Mouse (Mus musculus) ES-E14 (cell line): ENCODE data around the gene Tacc2. TPM values are rescaled to one million over a fixed set of nuclear protein-coding genes. Genes with fewer than 3 reads are reported as not detected.

Experiments
- DNase-seq: peaks from one replicate; pipeline ENCODE4 v3.0.0-alpha.2; 2013; ENCODE audit warnings: low read depth, low spot score
- H3K27ac ChIP-seq: 2 replicates; pipeline ENCODE4 v1.5.1; 2012; ENCODE audit warnings: low read depth, mild to moderate bottlenecking, low read length, moderate library complexity, mixed read lengths; ENCODE audit not compliant: poor library complexity, insufficient read depth, severe bottlenecking
- H3K36me3 ChIP-seq: 2 replicates; pipeline ENCODE4 v1.6.1; 2012; ENCODE audit warnings: mild to moderate bottlenecking, low read length, moderate library complexity, mixed read lengths; ENCODE audit not compliant: control insufficient read depth, poor library complexity, insufficient read depth, severe bottlenecking
- H3K4me1 ChIP-seq, 2 experiments: fragments of 150-350 bp in 1 of 2; sonication (generic) in 1 of 2; 2 replicates each; pipeline ENCODE4 v1.6.1; 2012; ENCODE audit warnings: low read length in 2 of 2, mild to moderate bottlenecking in 1 of 2, mixed read lengths in 1 of 2; ENCODE audit not compliant: control insufficient read depth in 2 of 2, insufficient read depth in 2 of 2, poor library complexity in 1 of 2
- H3K4me3 ChIP-seq, 2 experiments: fragments of 150-350 bp in 1 of 2; sonication (generic) in 1 of 2; 2 replicates each; pipeline ENCODE4 v1.5.1; 2012; ENCODE audit warnings: low read length in 2 of 2, low read depth in 1 of 2, mild to moderate bottlenecking in 1 of 2, mixed read lengths in 1 of 2; ENCODE audit not compliant: insufficient read depth in 1 of 2, poor library complexity in 1 of 2, severe bottlenecking in 1 of 2
- H3K9ac ChIP-seq: 2 replicates; pipeline ENCODE4 v1.6.1; 2012; ENCODE audit warnings: low read depth, mild to moderate bottlenecking, low read length, mixed read lengths; ENCODE audit not compliant: poor library complexity, insufficient read depth, severe bottlenecking
- H3K9me3 ChIP-seq: fragments of 150-350 bp; sonication (generic); 2 replicates; pipeline ENCODE4 v1.6.1; 2012; ENCODE audit warnings: low read depth, mild to moderate bottlenecking, low read length; ENCODE audit not compliant: control insufficient read depth, insufficient read depth
- CHD2 ChIP-seq: IDR thresholded peaks from 2 replicates; pipeline ENCODE4 v1.6.1; 2014; ENCODE audit warnings: mild to moderate bottlenecking, low read depth, low read length, inconsistent platforms
- HCFC1 ChIP-seq: IDR thresholded peaks from 2 replicates; pipeline ENCODE4 v1.6.1; 2012; ENCODE audit warnings: low read length, inconsistent platforms, borderline replicate concordance; ENCODE audit not compliant: insufficient read depth
- MAFK ChIP-seq: IDR thresholded peaks from 2 replicates; pipeline ENCODE4 v1.6.1; 2014; ENCODE audit warnings: mild to moderate bottlenecking, low read depth, low read length, inconsistent platforms; ENCODE audit not compliant: insufficient read depth
- ZC3H11A ChIP-seq: IDR thresholded peaks from 2 replicates; pipeline ENCODE4 v1.6.1; 2012; ENCODE audit warnings: low read depth, mild to moderate bottlenecking, inconsistent platforms, low read length, borderline replicate concordance
- ZNF384 ChIP-seq: IDR thresholded peaks from 2 replicates; pipeline ENCODE4 v1.6.1; 2012; ENCODE audit warnings: low read depth, low read length, inconsistent platforms
- in situ Hi-C, 2 experiments: fragments of 600-800 bp; cut with MboI; formaldehyde crosslinking; loops; one replicate each; pipeline ENCODE4 v1.15.1; 2025; ENCODE audit warnings: low sequenced_read_pairs in 2 of 2, inconsistent platforms in 1 of 2; ENCODE audit not compliant: unreplicated experiment in 2 of 2
- total RNA-seq: library from RNA; depleted of rRNA; stranded (reverse); fragments of 300-350 nt; gene quantifications from 2 replicates; pipeline ENCODE4 v1.2.3, GENCODE M21; 2012

Tacc2 gene
- total RNA-seq, 1 experiment = 23.2 TPM

GRCm38 (mm10) chr7:130546421-130546790 lies 30.8 kb upstream of the Tacc2 start:
- Histone ChIP-seq H3K27ac (peak overlapping the region; percentile 93), H3K9ac (peak overlapping the region; percentile 98), H3K4me1 (peaks cover 0 to 8% of the 10 kb centered on the region in 2 experiments; a peak in 1 of 4 replicates), H3K9me3 (no peaks in the 10 kb centered on the region), H3K36me3 (peaks cover 14% of the 10 kb centered on the region), H3K4me3 (peak overlapping the region; percentile 86 to 90)
- TF ChIP-seq CHD2 (no peak), HCFC1 (no peak), MAFK (no peak), ZC3H11A (no peak), ZNF384 (no peak)
- DNase-seq = no peak
- in situ Hi-C loops = no loop called here

- in situ Hi-C loops = no loop called here
- peak; percentile 91 for DNase-seq
- Histone ChIP-seq H3K9ac (peak overlapping the region; percentile 98), H3K4me3 (peak overlapping the region; percentile 86 to 90), H3K9me3 (no peaks in the 10 kb centered on the region), H3K27ac (peak overlapping the region; percentile 93), H3K36me3 (peaks cover 10% of the 10 kb centered on the region), H3K4me1 (peaks cover 0 to 8% of the 10 kb centered on the region in 2 experiments; a peak in 1 of 4 replicates)
- TF ChIP-seq MAFK (no peak), ZC3H11A (no peak), CHD2 (no peak), ZNF384 (0 out of 2 replicates have a peak, but pooled peaks have one; percentile 21), HCFC1 (peak; percentile 68; the same call in 1 of the 2 replicates)
These were observed 30.3 kb upstream of the Tacc2 start for GRCm38 (mm10) chr7:130546791-130547484.

DNA sequence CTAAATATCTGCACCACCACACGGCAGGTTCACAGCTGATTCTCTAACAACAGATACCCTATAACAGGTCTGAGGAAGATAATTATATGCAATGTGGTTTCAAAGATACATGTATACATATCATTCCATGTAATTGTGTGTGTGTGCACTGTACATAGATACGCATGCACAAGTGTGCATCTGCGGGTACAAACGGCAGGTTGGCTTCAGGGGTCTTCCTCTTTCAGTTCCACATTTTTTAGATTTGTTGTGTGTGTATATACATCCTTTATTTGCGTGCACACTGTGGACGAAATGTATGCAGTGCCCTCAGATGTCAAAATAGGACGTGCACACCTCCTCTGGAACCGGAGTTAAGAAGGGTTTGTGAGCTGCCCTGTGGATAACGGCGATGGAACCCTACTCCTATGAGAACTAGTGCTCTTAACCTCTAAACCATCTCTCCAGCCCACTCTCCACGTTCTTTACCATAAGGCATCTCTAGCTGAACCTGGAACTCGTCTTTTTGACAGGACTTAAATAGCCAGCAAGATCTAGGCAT lies 29.5 kb upstream of the Tacc2 start:
- Histone ChIP-seq H3K36me3 (peaks cover 10% of the 10 kb centered on the region), H3K4me3 (peak overlapping the region in 1 of 2 experiments; percentile 86; a peak in 2 of 4 replicates), H3K9ac (no peak overlapping the region), H3K9me3 (no peaks in the 10 kb centered on the region), H3K27ac (no peak overlapping the region), H3K4me1 (peaks cover 1 to 8% of the 10 kb centered on the region in 2 experiments; a peak in 2 of 4 replicates)
- no peak for DNase-seq
- in situ Hi-C loops = no loop called here
- no peak for TF ChIP-seq CHD2
- no peak for TF ChIP-seq ZC3H11A
- no peak for TF ChIP-seq HCFC1
- no peak for TF ChIP-seq ZNF384
- TF ChIP-seq MAFK = no peak

GRCm38 (mm10) chr7:130552780-130553179 lies 24.5 kb upstream of the Tacc2 start:
- no peak for DNase-seq
- TF ChIP-seq ZC3H11A (no peak), MAFK (no peak), ZNF384 (no peak), CHD2 (no peak), HCFC1 (no peak)
- Histone ChIP-seq H3K27ac (no peak overlapping the region), H3K9ac (no peak overlapping the region), H3K4me1 (peaks cover 2 to 3% of the 10 kb centered on the region in 2 experiments; a peak in 1 of 4 replicates), H3K36me3 (no peaks in the 10 kb centered on the region), H3K4me3 (no peak overlapping the region), H3K9me3 (no peaks in the 10 kb centered on the region)
- in situ Hi-C loops = no loop called here
